Mouse (Mus musculus): Measurements from ENCODE around the gene Hpn. TPM values are rescaled to one million over a fixed set of nuclear protein-coding genes. Genes with fewer than 3 reads are reported as not detected.

Hpn gene
- polyA plus RNA-seq, 1 experiment: 9.4 TPM

GRCm38 (mm10) chr7:31085171-31085570 is 29.9 kb downstream of the Hpn start:
- Histone ChIP-seq H3K27ac (ENCODE audit: insufficient read depth, low read length) (peak overlapping the region; percentile 67; the same call in 1 of the 2 replicates), H3K4me3 (replicated peaks; ENCODE audit: insufficient read depth, low read depth, low read length) (no peak overlapping the region), H3K27me3 (ENCODE audit: control insufficient read depth, insufficient read depth, low read length) (no peaks in the 10 kb centered on the region), H3K4me1 (ENCODE audit: control insufficient read depth, insufficient read depth, low read length) (no peaks in the 10 kb centered on the region)
- WGBS: 47% methylated on average over 3 of the region's 3 CpGs
- TF ChIP-seq POLR2A (IDR thresholded peaks at IDR 0.05; ENCODE audit: borderline replicate concordance, insufficient read depth, low read length) (no peak), CTCF (IDR thresholded peaks at IDR 0.05; ENCODE audit: borderline replicate concordance, insufficient read depth, low read depth, low read length) (no peak)
- DNase-seq: peak in 1 of 2 experiments; percentile 51

GRCm38 (mm10) chr7:31084140-31084539 is 30.9 kb downstream of the Hpn start:
- TF ChIP-seq CTCF (IDR thresholded peaks at IDR 0.05; ENCODE audit: borderline replicate concordance, insufficient read depth, low read depth, low read length): no peak
- TF ChIP-seq POLR2A (IDR thresholded peaks at IDR 0.05; ENCODE audit: borderline replicate concordance, insufficient read depth, low read length): no peak
- peak overlapping the region; percentile 43; the same call in 1 of the 2 replicates for H3K27ac ChIP-seq (ENCODE audit: insufficient read depth, low read length)
- H3K4me1 ChIP-seq (ENCODE audit: control insufficient read depth, insufficient read depth, low read length): no peaks in the 10 kb centered on the region
- H3K27me3 ChIP-seq (ENCODE audit: control insufficient read depth, insufficient read depth, low read length): no peaks in the 10 kb centered on the region
- DNase-seq: no peak
- WGBS: 62% methylated on average over 9 of the region's 9 CpGs
- no peak overlapping the region for H3K4me3 ChIP-seq (replicated peaks; ENCODE audit: insufficient read depth, low read depth, low read length)

- no peaks in the 10 kb centered on the region for H3K27me3 ChIP-seq (ENCODE audit: control insufficient read depth, insufficient read depth, low read length)
- peak; percentile 57 to 73 for DNase-seq
- H3K4me1 ChIP-seq (ENCODE audit: control insufficient read depth, insufficient read depth, low read length): no peaks in the 10 kb centered on the region
- peak overlapping the region; percentile 43; the same call in 1 of the 2 replicates for H3K27ac ChIP-seq (ENCODE audit: insufficient read depth, low read length)
- TF ChIP-seq CTCF (IDR thresholded peaks at IDR 0.05; ENCODE audit: borderline replicate concordance, insufficient read depth, low read depth, low read length) (no peak), POLR2A (IDR thresholded peaks at IDR 0.05; ENCODE audit: borderline replicate concordance, insufficient read depth, low read length) (no peak)
- no peak overlapping the region for H3K4me3 ChIP-seq (replicated peaks; ENCODE audit: insufficient read depth, low read depth, low read length)
- 34% methylated on average over 14 of the region's 14 CpGs for WGBS
These were observed 32.1 kb downstream of the Hpn start for GRCm38 (mm10) chr7:31082831-31083588.

DNA sequence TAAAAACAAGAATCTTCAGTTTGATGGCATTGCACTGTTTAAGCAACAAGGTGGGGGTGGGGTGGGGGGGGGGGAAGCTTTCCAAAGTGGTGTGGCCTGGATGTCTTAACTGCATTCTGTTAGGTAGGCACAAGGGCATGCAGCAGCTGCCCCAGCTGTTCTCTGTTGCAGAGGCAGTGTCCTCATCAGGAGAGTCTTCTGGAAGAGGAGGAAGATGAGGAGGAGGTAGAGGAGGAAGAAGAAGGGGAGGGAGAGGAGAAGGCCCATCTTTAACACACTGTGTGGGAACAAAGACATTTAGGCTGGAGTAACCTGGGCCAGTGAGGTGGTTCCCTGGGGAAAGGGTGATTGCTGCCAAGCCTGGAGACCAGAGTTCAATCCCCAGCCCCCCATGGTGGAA is 33.0 kb downstream of the Hpn start:
- TF ChIP-seq CTCF (IDR thresholded peaks at IDR 0.05; ENCODE audit: borderline replicate concordance, insufficient read depth, low read depth, low read length) (no peak), POLR2A (IDR thresholded peaks at IDR 0.05; ENCODE audit: borderline replicate concordance, insufficient read depth, low read length) (no peak)

GRCm38 (mm10) chr7:31081106-31081505 is 34.0 kb downstream of the Hpn start:
- no peaks in the 10 kb centered on the region for H3K27me3 ChIP-seq (ENCODE audit: control insufficient read depth, insufficient read depth, low read length)
- no peaks in the 10 kb centered on the region for H3K4me1 ChIP-seq (ENCODE audit: control insufficient read depth, insufficient read depth, low read length)
- TF ChIP-seq CTCF (IDR thresholded peaks at IDR 0.05; ENCODE audit: borderline replicate concordance, insufficient read depth, low read depth, low read length) (no peak), POLR2A (IDR thresholded peaks at IDR 0.05; ENCODE audit: borderline replicate concordance, insufficient read depth, low read length) (no peak)
- H3K4me3 ChIP-seq (replicated peaks; ENCODE audit: insufficient read depth, low read depth, low read length): no peak overlapping the region
- 48% methylated on average over 1 of the region's 1 CpGs for WGBS
- DNase-seq: peak in 1 of 2 experiments; percentile 65
- no peak overlapping the region for H3K27ac ChIP-seq (ENCODE audit: insufficient read depth, low read length)

More for the DNA sequence above, 33.0 kb downstream of the Hpn start:
- no peaks in the 10 kb centered on the region for H3K27me3 ChIP-seq (ENCODE audit: control insufficient read depth, insufficient read depth, low read length)
- no peak for DNase-seq
- no peak overlapping the region for H3K4me3 ChIP-seq (replicated peaks; ENCODE audit: insufficient read depth, low read depth, low read length)
- H3K27ac ChIP-seq (ENCODE audit: insufficient read depth, low read length): no peak overlapping the region
- H3K4me1 ChIP-seq (ENCODE audit: control insufficient read depth, insufficient read depth, low read length): no peaks in the 10 kb centered on the region

DNA sequence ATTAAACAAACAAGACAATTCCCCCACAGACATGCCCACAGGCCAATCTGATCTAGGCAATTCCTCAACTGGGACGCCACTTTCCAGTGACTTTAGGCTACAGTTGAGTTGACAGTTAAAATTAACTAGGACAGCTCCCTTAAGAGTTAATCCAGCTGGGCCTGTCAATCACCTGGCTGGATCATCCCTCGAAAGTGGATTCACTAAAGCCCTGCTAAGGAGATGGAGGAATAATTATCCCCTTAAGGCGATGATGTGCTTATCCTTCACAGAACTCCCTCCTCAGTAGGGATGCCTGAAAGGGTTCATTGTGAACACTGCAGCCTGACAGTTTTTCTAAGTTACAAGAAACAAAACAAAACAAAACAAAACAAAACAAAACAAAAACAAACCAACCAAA is 34.5 kb downstream of the Hpn start:
- Histone ChIP-seq H3K27me3 (ENCODE audit: control insufficient read depth, insufficient read depth, low read length) (no peaks in the 10 kb centered on the region), H3K4me3 (replicated peaks; ENCODE audit: insufficient read depth, low read depth, low read length) (no peak overlapping the region), H3K4me1 (ENCODE audit: control insufficient read depth, insufficient read depth, low read length) (no peaks in the 10 kb centered on the region), H3K27ac (ENCODE audit: insufficient read depth, low read length) (no peak overlapping the region)
- 47% methylated on average over 3 of the region's 3 CpGs for WGBS
- no peak for DNase-seq
- no peak for TF ChIP-seq POLR2A (IDR thresholded peaks at IDR 0.05; ENCODE audit: borderline replicate concordance, insufficient read depth, low read length)
- TF ChIP-seq CTCF (IDR thresholded peaks at IDR 0.05; ENCODE audit: borderline replicate concordance, insufficient read depth, low read depth, low read length): no peak

- WGBS: 94% methylated on average over 8 of the region's 8 CpGs
- H3K27ac ChIP-seq (ENCODE audit: insufficient read depth, low read length): no peak overlapping the region
- no peak for DNase-seq
- H3K4me3 ChIP-seq (replicated peaks; ENCODE audit: insufficient read depth, low read depth, low read length): no peak overlapping the region
- no peaks in the 10 kb centered on the region for H3K27me3 ChIP-seq (ENCODE audit: control insufficient read depth, insufficient read depth, low read length)
- H3K4me1 ChIP-seq (ENCODE audit: control insufficient read depth, insufficient read depth, low read length): no peaks in the 10 kb centered on the region
- TF ChIP-seq CTCF (IDR thresholded peaks at IDR 0.05; ENCODE audit: borderline replicate concordance, insufficient read depth, low read depth, low read length) (no peak), POLR2A (IDR thresholded peaks at IDR 0.05; ENCODE audit: borderline replicate concordance, insufficient read depth, low read length) (no peak)
These were observed 35.4 kb downstream of the Hpn start for GRCm38 (mm10) chr7:31079670-31080069.

DNA sequence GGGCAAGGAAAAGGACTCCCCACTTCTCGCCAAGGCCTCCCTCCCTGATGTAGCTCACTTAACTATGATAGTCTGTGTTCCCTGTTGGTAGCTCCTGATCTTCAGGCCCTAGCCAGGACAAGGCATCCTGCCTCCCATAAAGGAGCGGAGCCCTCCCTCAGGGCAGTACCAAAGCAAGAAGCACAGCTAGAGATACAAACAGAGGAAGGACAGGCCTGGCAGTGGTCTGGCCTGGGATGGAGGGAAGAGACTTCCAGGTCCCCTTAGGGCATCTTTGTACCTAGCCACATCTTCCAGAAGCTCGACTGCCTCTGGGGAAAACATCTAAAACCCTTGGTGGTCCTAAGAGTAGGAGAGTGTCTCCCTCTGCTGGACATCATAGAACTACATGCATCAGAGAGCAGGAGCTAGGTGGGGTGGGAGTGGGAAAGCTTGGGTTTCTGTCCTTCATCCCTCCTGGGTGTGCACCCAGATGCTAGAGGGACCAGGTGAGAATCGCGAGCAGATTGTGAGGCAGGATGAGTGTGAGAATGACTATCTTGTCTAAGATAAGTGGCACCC is 37.1 kb downstream of the Hpn start:
- peak in 1 of 2 experiments; percentile 51 for DNase-seq
- H3K4me3 ChIP-seq (replicated peaks; ENCODE audit: insufficient read depth, low read depth, low read length): no peak overlapping the region
- TF ChIP-seq CTCF (IDR thresholded peaks at IDR 0.05; ENCODE audit: borderline replicate concordance, insufficient read depth, low read depth, low read length) (peak; percentile 56; the same call in 1 of the 2 replicates), POLR2A (IDR thresholded peaks at IDR 0.05; ENCODE audit: borderline replicate concordance, insufficient read depth, low read length) (no peak)
- H3K4me1 ChIP-seq (ENCODE audit: control insufficient read depth, insufficient read depth, low read length): no peaks in the 10 kb centered on the region; the same call in 1 of the 2 replicates
- WGBS: 44% methylated on average over 5 of the region's 5 CpGs
- H3K27me3 ChIP-seq (ENCODE audit: control insufficient read depth, insufficient read depth, low read length): no peaks in the 10 kb centered on the region
- H3K27ac ChIP-seq (ENCODE audit: insufficient read depth, low read length): no peak overlapping the region; the same call in 1 of the 2 replicates
